Mouse (Mus musculus): Measurements from ENCODE around the gene Rap1gap2. TPM values are rescaled to one million over a fixed set of nuclear protein-coding genes. Genes with fewer than 3 reads are reported as not detected.
A peak's percentile ranks its signal among the peaks of the same experiment; 100 is the strongest.

The Rap1gap2 gene
- total RNA-seq, 2 experiments from 2014 or later = 186 to 188 TPM

DNA sequence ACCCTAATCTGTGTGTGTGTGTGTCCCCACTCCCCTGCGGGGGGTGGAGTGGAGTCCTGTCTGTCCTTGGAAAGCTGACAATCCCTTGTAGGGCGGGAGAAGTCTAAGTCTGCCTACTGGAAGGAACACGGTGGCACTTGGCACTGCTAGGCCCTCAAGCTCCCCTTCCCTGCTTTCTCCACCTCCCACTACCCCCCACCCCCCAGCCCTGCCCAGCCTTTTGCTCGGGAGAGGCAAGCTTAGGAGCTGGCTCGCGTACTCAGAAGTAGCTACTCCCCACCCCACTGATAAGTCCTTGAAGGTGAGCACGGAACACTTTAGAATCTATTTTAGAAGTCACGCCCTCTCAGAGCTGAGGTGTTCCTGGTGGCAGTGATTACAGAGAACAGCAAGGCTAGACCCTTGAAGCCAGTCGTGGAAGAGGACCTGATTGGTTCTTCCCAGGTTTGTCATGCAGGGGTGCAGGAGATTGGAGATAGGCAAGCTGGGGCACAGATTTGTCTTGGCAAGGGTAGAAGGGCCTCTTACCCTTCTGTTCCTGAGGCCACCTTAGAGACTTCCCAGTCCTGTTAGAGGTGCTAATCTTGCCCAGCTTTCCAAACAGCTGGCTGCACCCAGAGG, 28.2 kb upstream of the Rap1gap2 start:
- intact Hi-C loops (cut with DNase I) = loop anchor here (1.0 to 5.0 kb wide), 3 partner anchors 10 to 193 kb away; partner anchors contain the start of genes Cluh and Mnt
- H3K4me3 ChIP-seq = peak overlapping the region; percentile 60
- H3K27ac ChIP-seq = peak overlapping the region; percentile 90
- no peak for DNase-seq (ENCODE audit: extremely low spot score in 1 of 2, low spot score in 2 of 2)
- TF ChIP-seq CTCF (IDR thresholded peaks at IDR 0.05) = no peak

DNA sequence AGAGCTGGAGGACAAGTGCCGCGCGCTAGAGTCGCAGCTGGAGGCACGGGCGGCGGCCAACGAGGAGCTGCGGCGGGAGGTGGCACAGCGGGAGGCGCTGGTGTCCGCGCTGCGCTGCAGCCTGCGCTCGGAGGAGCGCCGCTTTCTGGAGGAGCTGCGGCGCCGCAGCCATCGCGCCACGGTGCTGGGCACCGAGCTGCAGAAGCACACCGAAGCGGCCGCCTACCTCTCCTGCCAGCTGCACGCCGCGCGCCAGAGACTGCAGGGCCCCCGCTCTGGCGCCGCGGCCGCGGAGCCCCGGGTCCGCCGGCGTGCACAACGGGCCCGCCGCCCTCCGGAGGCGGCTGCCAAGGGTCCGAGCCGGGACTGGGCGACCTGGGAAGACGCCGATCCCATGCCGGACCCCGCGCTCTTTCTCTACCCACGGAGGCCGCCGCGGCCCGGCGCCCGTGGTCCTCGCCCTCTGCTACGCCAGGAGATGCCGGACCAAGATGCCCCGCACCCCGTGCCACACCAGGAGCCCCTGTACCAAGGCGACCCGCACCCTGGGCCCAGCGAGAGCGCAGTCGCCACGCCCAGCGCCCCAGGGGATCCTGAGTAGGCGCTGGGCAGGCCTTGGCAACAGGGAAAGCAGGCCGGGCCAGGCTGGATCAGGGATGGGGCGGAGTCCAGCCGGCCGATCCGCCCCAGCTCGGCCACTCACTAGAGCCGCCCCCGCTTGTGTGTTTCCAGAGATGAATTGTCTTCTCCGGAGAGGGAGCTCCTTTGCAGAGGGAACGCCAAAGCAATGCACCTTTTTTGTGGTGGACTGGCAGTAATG, 27.5 kb upstream of the Rap1gap2 start:
- intact Hi-C loops (cut with DNase I) = loop anchor here (1.0 to 5.0 kb wide), 3 partner anchors 11 to 194 kb away; partner anchors contain the start of genes Cluh and Mnt
- TF ChIP-seq CTCF (IDR thresholded peaks at IDR 0.05) = peak; percentile 48
- Histone ChIP-seq H3K4me3 (peak overlapping the region; percentile 60), H3K27ac (peak overlapping the region; percentile 90)
- peak; percentile 78 to 82 for DNase-seq (ENCODE audit: extremely low spot score in 1 of 2, low spot score in 2 of 2)

DNA sequence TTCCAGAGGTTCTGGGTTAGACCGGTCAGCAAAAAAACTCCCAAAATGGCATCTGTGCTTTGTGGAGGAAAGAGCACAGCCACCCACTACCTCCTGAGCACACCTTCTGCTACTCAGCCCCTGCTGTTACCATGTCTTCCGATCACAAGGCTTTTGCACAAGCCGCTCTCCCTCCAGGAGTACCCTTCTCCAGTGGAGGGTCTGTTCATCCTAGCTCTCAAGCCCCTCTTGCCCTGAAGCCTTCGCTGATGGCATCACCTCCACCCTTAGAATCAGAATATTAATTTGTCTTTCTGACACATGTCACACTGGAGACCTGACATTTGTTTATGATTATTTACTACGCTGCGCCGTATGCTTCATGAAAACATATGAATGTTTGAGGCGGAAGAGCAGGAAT, 26.8 kb upstream of the Rap1gap2 start:
- intact Hi-C loops (cut with DNase I) = loop anchor here (5.0 kb wide), 2 partner anchors 80 to 195 kb away; partner anchors contain the start of gene Mnt
- H3K27ac ChIP-seq = peak overlapping the region; percentile 90
- no peak for DNase-seq (ENCODE audit: extremely low spot score in 1 of 2, low spot score in 2 of 2)
- H3K4me3 ChIP-seq = peak overlapping the region; percentile 60
- TF ChIP-seq CTCF (IDR thresholded peaks at IDR 0.05) = no peak

DNA sequence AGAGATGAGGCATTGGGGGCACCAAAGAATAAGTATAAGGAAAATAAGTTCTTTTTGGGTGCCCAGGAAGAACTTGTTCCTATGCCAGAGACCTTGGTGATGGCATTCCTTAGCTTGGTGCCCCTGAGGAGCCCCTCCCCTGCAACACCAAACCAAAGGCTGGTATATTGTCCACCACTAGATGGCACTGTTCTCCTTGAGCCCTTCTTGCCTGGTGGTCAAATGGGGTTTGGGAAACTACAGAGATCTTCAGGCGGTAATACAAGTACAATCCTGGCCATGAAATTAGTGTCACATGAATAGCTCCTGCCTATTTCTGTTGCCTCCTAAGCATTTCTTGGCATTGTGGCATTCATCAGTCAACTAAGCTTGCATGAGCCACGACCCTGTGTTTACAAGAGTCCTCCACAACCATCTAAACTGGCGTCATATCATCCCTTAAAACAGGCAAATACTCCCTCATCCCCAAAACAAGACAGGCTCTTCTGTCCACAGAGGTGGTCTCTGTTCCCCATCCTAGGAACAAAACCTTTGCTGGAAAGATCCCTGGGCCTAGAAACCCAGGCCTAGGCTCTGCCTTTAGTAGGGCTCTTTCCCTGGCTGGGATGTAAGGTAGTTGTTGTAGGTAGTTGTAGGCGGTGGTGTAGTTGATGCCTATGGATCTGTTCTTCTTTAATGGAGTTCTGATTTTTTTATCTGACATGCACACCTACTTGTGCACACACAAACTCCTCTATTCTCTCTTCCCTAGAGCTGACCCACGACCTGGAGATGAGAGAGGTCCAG, 24.0 kb upstream of the Rap1gap2 start:
- no peak overlapping the region for H3K27ac ChIP-seq
- peak; percentile 48 to 68 for DNase-seq (ENCODE audit: extremely low spot score in 1 of 2, low spot score in 2 of 2)
- H3K4me3 ChIP-seq = no peak overlapping the region
- intact Hi-C loops (cut with DNase I) = loop anchor here (5.0 kb wide), 3 partner anchors 77 to 213 kb away; partner anchors contain the start of gene Mnt
- peak; percentile 88 for TF ChIP-seq CTCF (IDR thresholded peaks at IDR 0.05)

DNA sequence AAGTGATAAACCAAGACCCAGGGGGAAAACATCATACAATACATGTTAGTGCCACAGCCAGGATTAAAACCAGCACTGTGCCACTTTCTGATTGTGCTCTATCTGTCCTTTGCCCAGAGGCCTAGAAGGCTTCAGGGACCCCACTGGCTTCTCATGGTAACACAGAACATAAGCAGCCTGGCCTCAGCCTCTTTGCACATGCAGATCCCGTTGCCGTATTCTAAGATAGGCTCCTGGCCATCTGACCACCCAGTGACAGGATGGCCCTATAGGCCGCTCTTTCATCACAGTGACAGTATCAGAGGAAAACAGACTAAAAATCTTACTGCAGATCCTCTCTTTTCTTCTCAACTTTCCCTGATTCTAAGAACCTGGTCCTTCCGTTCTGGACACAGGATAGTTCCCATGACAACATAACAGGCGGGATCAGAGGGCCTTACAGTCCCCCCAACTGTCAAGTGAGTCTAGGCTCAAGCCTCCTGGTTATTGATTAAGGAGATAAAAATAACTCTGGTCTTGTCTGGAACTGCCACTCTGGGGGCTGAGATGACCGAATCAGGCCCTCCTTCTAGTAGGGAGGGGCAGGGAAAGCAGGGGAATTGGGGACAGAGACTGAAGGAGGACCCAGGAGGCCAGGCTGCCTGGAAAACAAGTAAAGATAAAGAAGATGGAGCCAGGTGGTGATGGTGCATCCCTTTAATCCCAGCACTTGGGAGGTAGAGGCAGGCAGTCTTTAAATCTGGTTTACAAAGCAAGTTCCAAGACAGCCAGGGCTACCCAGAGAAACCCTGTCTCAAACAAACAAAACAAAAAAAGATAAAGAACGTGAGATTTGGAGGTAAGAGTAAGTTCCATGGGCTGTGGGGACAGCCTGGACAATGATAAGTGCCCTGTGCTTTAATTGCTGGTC, 21.4 kb upstream of the Rap1gap2 start:
- intact Hi-C loops (cut with DNase I) = loop anchor here (5.0 kb wide), 1 partner anchor 215 kb away; no protein-coding TSS in a partner anchor
- H3K27ac ChIP-seq = no peak overlapping the region
- TF ChIP-seq CTCF (IDR thresholded peaks at IDR 0.05) = no peak
- H3K4me3 ChIP-seq = no peak overlapping the region
- no peak for DNase-seq (ENCODE audit: extremely low spot score in 1 of 2, low spot score in 2 of 2)

DNA sequence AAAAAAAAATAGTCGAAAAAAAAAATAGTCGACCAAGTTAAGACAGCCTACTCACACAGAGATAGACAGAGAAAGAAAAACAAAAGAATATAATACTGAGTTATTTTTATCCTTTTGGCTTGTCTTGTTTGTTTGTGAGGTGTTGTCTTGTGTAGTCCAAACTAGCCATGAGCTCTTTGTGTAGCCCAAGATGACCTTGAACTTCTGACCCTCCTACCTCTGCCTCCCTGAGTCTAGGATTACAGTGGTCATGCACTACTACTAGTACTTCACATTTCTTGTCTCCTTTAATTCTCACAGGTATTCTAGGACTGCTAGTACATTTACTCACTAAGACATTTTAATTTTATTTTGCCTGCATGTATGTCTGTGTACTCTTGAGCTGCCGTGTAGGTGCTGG, 16.8 kb upstream of the Rap1gap2 start:
- no peak for TF ChIP-seq CTCF (IDR thresholded peaks at IDR 0.05)
- DNase-seq (ENCODE audit: extremely low spot score in 1 of 2, low spot score in 2 of 2) = no peak
- Histone ChIP-seq H3K27ac (no peak overlapping the region), H3K4me3 (no peak overlapping the region)
- intact Hi-C loops (cut with DNase I) = no loop called here

DNA sequence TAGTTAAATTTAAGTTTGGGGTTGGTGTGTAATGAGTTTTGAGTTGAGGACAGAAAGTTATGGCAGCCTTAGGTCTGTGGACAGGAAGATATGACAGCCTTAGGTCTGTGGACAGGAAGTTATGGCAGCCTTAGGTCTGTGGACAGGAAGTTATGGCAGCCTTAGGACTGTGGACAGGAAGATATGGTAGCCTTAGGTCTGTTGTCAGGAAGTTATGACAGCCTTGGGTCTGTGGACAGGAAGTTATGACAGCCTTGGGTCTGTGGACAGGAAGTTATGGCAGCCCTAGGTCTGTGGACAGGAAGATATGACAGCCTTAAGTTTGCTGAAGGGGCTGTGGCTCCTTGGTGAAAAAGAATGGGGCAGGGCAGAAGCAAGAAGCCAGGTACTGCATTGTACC, 14.6 kb upstream of the Rap1gap2 start:
- TF ChIP-seq CTCF (IDR thresholded peaks at IDR 0.05) = no peak
- Histone ChIP-seq H3K4me3 (no peak overlapping the region), H3K27ac (no peak overlapping the region)
- no peak for DNase-seq (ENCODE audit: extremely low spot score in 1 of 2, low spot score in 2 of 2)
- intact Hi-C loops (cut with DNase I) = no loop called here

DNA sequence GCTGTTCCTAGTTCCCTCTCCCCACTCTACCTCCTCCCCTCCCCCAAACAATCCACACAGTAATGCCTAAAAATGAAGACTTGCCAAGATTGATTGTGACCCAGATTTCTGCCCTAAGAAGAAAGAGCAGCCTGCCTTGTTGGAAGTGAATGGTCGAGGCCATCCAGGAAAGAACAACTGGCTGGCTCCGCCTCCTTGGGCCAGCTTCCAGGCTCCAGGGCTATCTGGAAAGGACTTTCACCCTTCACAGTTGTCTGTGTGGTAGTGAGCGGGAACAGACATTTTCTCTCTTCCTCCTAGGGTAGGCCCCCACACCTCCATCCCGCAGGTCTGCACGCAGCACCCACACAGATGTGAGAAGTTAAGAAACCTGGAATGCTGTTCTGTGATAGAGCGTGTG, 13.0 kb upstream of the Rap1gap2 start:
- intact Hi-C loops (cut with DNase I) = no loop called here
- no peak overlapping the region for H3K4me3 ChIP-seq
- TF ChIP-seq CTCF (IDR thresholded peaks at IDR 0.05) = no peak
- no peak overlapping the region for H3K27ac ChIP-seq
- no peak for DNase-seq (ENCODE audit: extremely low spot score in 1 of 2, low spot score in 2 of 2)

DNA sequence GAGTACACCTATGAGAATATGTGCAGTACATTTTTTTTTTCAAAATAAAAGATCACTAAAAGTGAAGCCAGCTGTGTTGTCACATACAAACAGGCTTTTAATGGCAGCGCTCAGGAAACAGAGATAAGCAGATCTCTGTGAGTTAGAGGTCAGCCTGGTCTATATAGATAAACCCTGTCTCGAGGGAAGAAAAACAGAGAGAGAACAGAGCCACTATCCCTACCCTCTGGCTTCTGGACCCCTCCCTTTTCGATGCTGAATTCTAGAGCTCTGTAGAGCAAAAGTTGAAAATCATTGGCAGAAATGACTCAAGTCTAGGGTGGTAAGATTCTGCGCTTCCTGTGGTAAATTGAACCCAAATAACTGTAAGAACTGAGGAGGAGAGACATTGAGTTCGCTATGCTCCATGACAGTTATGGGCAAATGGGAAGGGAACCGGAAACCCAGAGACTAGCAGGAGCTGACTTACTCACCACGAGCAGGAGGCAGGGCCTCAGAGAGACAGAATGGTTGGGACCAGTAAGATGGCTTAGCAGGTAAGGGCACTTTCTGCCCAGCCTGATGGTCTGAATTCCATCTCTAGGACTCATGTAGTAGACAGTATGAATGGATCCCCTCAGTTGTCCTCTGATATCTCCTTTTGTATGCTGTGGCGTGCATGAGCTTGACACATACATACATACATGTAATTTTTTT, 11.4 kb upstream of the Rap1gap2 start:
- Histone ChIP-seq H3K4me3 (no peak overlapping the region), H3K27ac (no peak overlapping the region)
- intact Hi-C loops (cut with DNase I) = no loop called here
- DNase-seq (ENCODE audit: extremely low spot score in 1 of 2, low spot score in 2 of 2) = no peak
- TF ChIP-seq CTCF (IDR thresholded peaks at IDR 0.05) = no peak

DNA sequence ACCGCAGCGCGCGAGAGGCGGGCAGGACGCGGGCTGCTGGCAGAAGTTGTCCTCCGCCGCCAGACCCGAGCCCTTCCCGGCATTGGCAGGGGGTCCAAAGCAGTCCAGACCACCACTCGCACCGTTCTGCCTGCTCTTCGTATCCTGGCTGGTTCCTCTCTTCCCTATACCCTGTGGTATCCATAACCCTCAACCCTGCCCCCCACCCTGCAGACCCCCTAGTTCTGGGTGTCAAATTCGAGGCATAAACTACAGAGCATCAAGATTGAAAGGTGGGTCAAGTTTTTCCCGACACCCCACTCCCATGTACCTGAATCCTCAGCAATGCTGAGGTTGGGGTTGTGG, 9.2 kb upstream of the Rap1gap2 start:
- no peak for DNase-seq (ENCODE audit: extremely low spot score in 1 of 2, low spot score in 2 of 2)
- intact Hi-C loops (cut with DNase I) = loop anchor here (5.0 kb wide), 1 partner anchor 63 kb away; no protein-coding TSS in a partner anchor
- Histone ChIP-seq H3K4me3 (peak overlapping the region; percentile 72), H3K27ac (peak overlapping the region; percentile 93)
- TF ChIP-seq CTCF (IDR thresholded peaks at IDR 0.05) = no peak
